Mouse (Mus musculus) midbrain, postnatal 0 days (tissue): ENCODE results near the gene Tmem63a. TPM values are rescaled to one million over a fixed set of nuclear protein-coding genes. Genes with fewer than 3 reads are reported as not detected.

Source experiments
- ATAC-seq: fragments of 200-750 bp; cut with Nextera tagmentation; 2 replicates; pipeline ENCODE4 v1.8.0; 2017; ENCODE audit warnings: moderate number of reproducible peaks, mild to moderate bottlenecking, moderate TSS enrichment, moderate library complexity; ENCODE audit not compliant: low FRiP score
- DNase-seq: peaks from one replicate; pipeline ENCODE4 v3.0.0-alpha.2; 2015; ENCODE audit warnings: low spot score
- H3K27ac ChIP-seq: fragments of 300-500 bp; sonication (generic); 2 replicates; pipeline ENCODE4 v1.5.1; 2014; ENCODE audit warnings: low read depth, mild to moderate bottlenecking, low read length, mixed read lengths
- H3K27me3 ChIP-seq: fragments of 300-500 bp; sonication (generic); 2 replicates; pipeline ENCODE4 v1.6.1; 2014; ENCODE audit warnings: low read length, control low read depth, mixed read lengths; ENCODE audit not compliant: insufficient read depth
- H3K36me3 ChIP-seq: fragments of 300-500 bp; sonication (generic); 2 replicates; pipeline ENCODE4 v1.6.1; 2014; ENCODE audit warnings: low read length, control low read depth, mixed read lengths; ENCODE audit not compliant: insufficient read depth
- H3K4me1 ChIP-seq: fragments of 300-500 bp; sonication (generic); 2 replicates; pipeline ENCODE4 v1.6.1; 2014; ENCODE audit warnings: mild to moderate bottlenecking, control low read depth, antibody characterized with exemption, low read length, mixed read lengths; ENCODE audit not compliant: insufficient read depth
- H3K4me2 ChIP-seq: fragments of 300-500 bp; sonication (generic); 2 replicates; pipeline ENCODE4 v1.6.1; 2014; ENCODE audit warnings: low read depth, mild to moderate bottlenecking, low read length, mixed read lengths; ENCODE audit not compliant: poor library complexity, severe bottlenecking
- H3K4me3 ChIP-seq: fragments of 300-500 bp; sonication (generic); 2 replicates; pipeline ENCODE4 v1.5.1; 2014; ENCODE audit warnings: low read depth, mild to moderate bottlenecking, low read length, moderate library complexity
- H3K9ac ChIP-seq: fragments of 300-500 bp; sonication (generic); replicated peaks from 2 replicates; pipeline ENCODE4 v1.6.1; 2014; ENCODE audit warnings: mild to moderate bottlenecking, low read length, moderate library complexity, mixed read lengths; ENCODE audit not compliant: poor library complexity, severe bottlenecking
- H3K9me3 ChIP-seq: fragments of 300-500 bp; sonication (generic); 2 replicates; pipeline ENCODE4 v1.6.1; 2016; ENCODE audit warnings: low read length, control low read depth
- CTCF ChIP-seq: IDR thresholded peaks from 2 replicates; pipeline ENCODE4 v1.5.1; 2016; ENCODE audit warnings: antibody characterized with exemption, mild to moderate bottlenecking
- WGBS: fragments of 180-500 bp; shearing (Covaris S2); extraction: QIAGEN DNeasy Blood & Tissue Kit; methylation state at CpG from one replicate; pipeline ENCODE4 v1.1.7; 2014; 5-methylcytosine and 5-hydroxymethylcytosine counted together
- polyA plus RNA-seq: library from polyadenylated mRNA; unstranded; fragments of >200 nt; fragmentation: Nextera tagmentation; extraction: Ambion mirVana; gene quantifications from 2 replicates; pipeline ENCODE4 v1.2.1, GENCODE M21; 2015
- total RNA-seq: library from RNA; depleted of rRNA; stranded (reverse); fragments of >200 nt; gene quantifications from 2 replicates; pipeline ENCODE4 v1.2.3, GENCODE M21; 2014

The Tmem63a gene
- total and polyA plus RNA-seq, 2 experiments from 2014 or later = 1.3 to 6.4 TPM

GRCm38 (mm10) chr1:180945001-180945980 is 3.1 kb downstream of the Tmem63a start:
- DNase-seq (peak; percentile 57), ATAC-seq (no peak)
- no peak for TF ChIP-seq CTCF

GRCm38 (mm10) chr1:180946448-180946847 is 4.3 kb downstream of the Tmem63a start:
- H3K4me3 ChIP-seq = no peak overlapping the region
- DNase-seq (no peak), ATAC-seq (no peak)
- no peak overlapping the region for H3K4me2 ChIP-seq
- H3K9ac ChIP-seq = no peak overlapping the region
- 83% methylated on average over 6 of the region's 6 CpGs for WGBS
- TF ChIP-seq CTCF = no peak
- no peaks in the 10 kb centered on the region for H3K9me3 ChIP-seq
- peaks cover 28% of the 10 kb centered on the region for H3K27me3 ChIP-seq
- H3K4me1 ChIP-seq = peaks cover 3% of the 10 kb centered on the region; the same call in 1 of the 2 replicates
- H3K36me3 ChIP-seq = no peaks in the 10 kb centered on the region
- no peak overlapping the region for H3K27ac ChIP-seq

More at GRCm38 (mm10) chr1:180945001-180945980, 3.1 kb downstream of the Tmem63a start:
- H3K4me2 ChIP-seq = no peak overlapping the region
- H3K9ac ChIP-seq = no peak overlapping the region
- peaks cover 34% of the 10 kb centered on the region for H3K27me3 ChIP-seq
- H3K4me3 ChIP-seq = no peak overlapping the region
- H3K36me3 ChIP-seq = no peaks in the 10 kb centered on the region
- 33% methylated on average over 20 of the region's 20 CpGs for whole genome bisulfite sequencing
- peaks cover 3% of the 10 kb centered on the region; the same call in 1 of the 2 replicates for H3K4me1 ChIP-seq
- no peaks in the 10 kb centered on the region for H3K9me3 ChIP-seq
- H3K27ac ChIP-seq = no peak overlapping the region

- no peak for DNase-seq
- no peak for TF ChIP-seq CTCF
- no peaks in the 10 kb centered on the region for H3K27me3 ChIP-seq
- H3K9me3 ChIP-seq = no peaks in the 10 kb centered on the region
- H3K4me2 ChIP-seq = no peak overlapping the region
- H3K4me1 ChIP-seq = no peaks in the 10 kb centered on the region
- ATAC-seq = no peak
- H3K27ac ChIP-seq = no peak overlapping the region
- 87% methylated on average over 6 of the region's 6 CpGs for WGBS
- no peak overlapping the region for H3K9ac ChIP-seq
- H3K4me3 ChIP-seq = no peak overlapping the region
- no peaks in the 10 kb centered on the region for H3K36me3 ChIP-seq
Measured at GRCm38 (mm10) chr1:180952085-180952746, 10.1 kb downstream of the Tmem63a start.

- Histone ChIP-seq H3K27ac (no peak overlapping the region), H3K27me3 (no peaks in the 10 kb centered on the region), H3K4me1 (no peaks in the 10 kb centered on the region), H3K4me3 (no peak overlapping the region), H3K36me3 (no peaks in the 10 kb centered on the region), H3K9me3 (no peaks in the 10 kb centered on the region), H3K4me2 (no peak overlapping the region), H3K9ac (no peak overlapping the region)
- no peak for TF ChIP-seq CTCF
- no peak for ATAC-seq
- DNase-seq = no peak
- 95% methylated on average over 5 of the region's 5 CpGs for WGBS
Measured at GRCm38 (mm10) chr1:180952808-180953207, 10.7 kb downstream of the Tmem63a start.

GRCm38 (mm10) chr1:180956401-180956800 is 14.3 kb downstream of the Tmem63a start:
- DNase-seq (no peak), ATAC-seq (no peak)
- Histone ChIP-seq H3K9me3 (no peaks in the 10 kb centered on the region), H3K27me3 (no peaks in the 10 kb centered on the region), H3K4me2 (no peak overlapping the region), H3K27ac (no peak overlapping the region), H3K4me1 (no peaks in the 10 kb centered on the region), H3K9ac (no peak overlapping the region), H3K36me3 (no peaks in the 10 kb centered on the region), H3K4me3 (no peak overlapping the region)
- 94% methylated on average over 8 of the region's 8 CpGs for WGBS
- no peak for TF ChIP-seq CTCF

- H3K4me2 ChIP-seq = no peak overlapping the region
- no peaks in the 10 kb centered on the region for H3K27me3 ChIP-seq
- DNase-seq (no peak), ATAC-seq (no peak)
- H3K9ac ChIP-seq = no peak overlapping the region
- no peak overlapping the region for H3K4me3 ChIP-seq
- H3K27ac ChIP-seq = no peak overlapping the region
- no peaks in the 10 kb centered on the region for H3K36me3 ChIP-seq
- no peaks in the 10 kb centered on the region for H3K9me3 ChIP-seq
- TF ChIP-seq CTCF = no peak
- H3K4me1 ChIP-seq = no peaks in the 10 kb centered on the region
- WGBS = 86% methylated on average over 8 of the region's 8 CpGs
Measured at GRCm38 (mm10) chr1:180956973-180957381, 14.8 kb downstream of the Tmem63a start.
